Mouse (Mus musculus) limb, embryonic 15.5 days (tissue): ENCODE measurements around the gene Pgs1. TPM values are rescaled to one million over a fixed set of nuclear protein-coding genes. Genes with fewer than 3 reads are reported as not detected.

Experiments
- ATAC-seq: fragments of 200-750 bp; cut with Nextera tagmentation; 2 replicates; pipeline ENCODE4 v1.8.0; 2017; ENCODE audit warnings: low read depth, moderate TSS enrichment; ENCODE audit not compliant: insufficient number of reproducible peaks, low FRiP score, low TSS enrichment
- H3K27ac ChIP-seq: fragments of 300-500 bp; sonication (generic); 2 replicates; pipeline ENCODE4 v1.5.1; 2015; ENCODE audit warnings: moderate library complexity, mild to moderate bottlenecking, inconsistent platforms
- H3K27me3 ChIP-seq: fragments of 300-500 bp; sonication (generic); 2 replicates; pipeline ENCODE4 v1.6.1; 2015; ENCODE audit warnings: inconsistent platforms
- H3K36me3 ChIP-seq: fragments of 300-500 bp; sonication (generic); 2 replicates; pipeline ENCODE4 v1.6.1; 2015; ENCODE audit warnings: inconsistent platforms
- H3K4me1 ChIP-seq: fragments of 300-500 bp; sonication (generic); 2 replicates; pipeline ENCODE4 v1.6.1; 2015; ENCODE audit warnings: inconsistent platforms
- H3K4me2 ChIP-seq: fragments of 300-500 bp; sonication (generic); 2 replicates; pipeline ENCODE4 v1.6.1; 2015; ENCODE audit warnings: mild to moderate bottlenecking, inconsistent platforms
- H3K4me3 ChIP-seq: fragments of 300-500 bp; sonication (generic); 2 replicates; pipeline ENCODE4 v1.5.1; 2015; ENCODE audit warnings: mild to moderate bottlenecking, inconsistent platforms
- H3K9ac ChIP-seq: fragments of 300-500 bp; sonication (generic); 2 replicates; pipeline ENCODE4 v1.6.1; 2015; ENCODE audit warnings: inconsistent platforms
- H3K9me3 ChIP-seq: fragments of 300-500 bp; sonication (generic); 2 replicates; pipeline ENCODE4 v1.6.1; 2016; ENCODE audit warnings: inconsistent platforms
- WGBS: fragments of 180-500 bp; shearing (Covaris S2); methylation state at CpG from one replicate; pipeline ENCODE4 v1.1.7; 2015; 5-methylcytosine and 5-hydroxymethylcytosine counted together
- polyA plus RNA-seq: library from polyadenylated mRNA; unstranded; fragments of >200 nt; fragmentation: Nextera tagmentation; extraction: Ambion mirVana; gene quantifications from 2 replicates; pipeline ENCODE4 v1.2.1, GENCODE M21; 2015

Gene Pgs1
- polyA plus RNA-seq, 1 experiment from 2014 or later = 37.8 TPM

DNA sequence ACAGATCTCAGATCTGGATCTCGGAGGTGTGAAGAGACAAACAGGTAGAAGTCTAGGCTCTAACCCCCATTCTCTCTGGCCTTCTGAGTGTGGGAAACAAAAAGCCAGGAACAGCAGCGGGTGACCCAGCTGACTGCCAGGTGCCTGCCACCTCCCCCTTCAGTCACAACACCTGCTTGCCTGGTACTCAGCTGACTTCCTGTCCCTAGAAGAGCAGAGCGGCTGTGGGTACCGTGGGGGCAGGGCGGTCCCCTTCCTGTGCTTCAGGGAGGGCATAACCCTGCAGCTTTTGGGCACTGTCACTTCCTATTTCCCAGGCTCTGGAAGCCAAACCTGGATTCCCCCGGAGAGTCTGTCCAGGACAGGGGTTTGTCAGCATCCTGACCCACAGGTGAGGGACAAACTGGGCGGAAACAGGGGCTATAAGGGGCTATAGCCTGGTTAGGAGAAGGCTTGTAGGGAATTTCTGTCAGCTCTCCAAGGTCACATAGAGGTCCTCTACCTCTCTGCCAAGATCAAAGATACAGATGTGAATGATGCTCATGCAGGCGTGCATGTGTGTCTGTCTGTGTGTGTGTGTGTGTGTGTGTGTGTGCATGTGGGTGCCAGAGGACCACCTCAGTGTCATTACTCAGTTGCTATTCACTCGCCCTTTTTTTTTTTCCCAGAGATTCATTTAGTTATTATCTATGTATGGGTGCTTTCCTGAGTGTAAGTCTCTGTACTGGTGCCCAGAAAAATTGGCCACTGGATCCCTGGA is 33.7 kb upstream of the Pgs1 start:
- Histone ChIP-seq H3K36me3 (no peaks in the 10 kb centered on the region), H3K27me3 (no peaks in the 10 kb centered on the region), H3K4me2 (no peak overlapping the region), H3K4me3 (no peak overlapping the region), H3K9ac (no peak overlapping the region), H3K27ac (no peak overlapping the region), H3K9me3 (no peaks in the 10 kb centered on the region), H3K4me1 (peaks cover 47% of the 10 kb centered on the region)
- WGBS = 46% methylated on average over 9 of the region's 9 CpGs
- no peak for ATAC-seq

DNA sequence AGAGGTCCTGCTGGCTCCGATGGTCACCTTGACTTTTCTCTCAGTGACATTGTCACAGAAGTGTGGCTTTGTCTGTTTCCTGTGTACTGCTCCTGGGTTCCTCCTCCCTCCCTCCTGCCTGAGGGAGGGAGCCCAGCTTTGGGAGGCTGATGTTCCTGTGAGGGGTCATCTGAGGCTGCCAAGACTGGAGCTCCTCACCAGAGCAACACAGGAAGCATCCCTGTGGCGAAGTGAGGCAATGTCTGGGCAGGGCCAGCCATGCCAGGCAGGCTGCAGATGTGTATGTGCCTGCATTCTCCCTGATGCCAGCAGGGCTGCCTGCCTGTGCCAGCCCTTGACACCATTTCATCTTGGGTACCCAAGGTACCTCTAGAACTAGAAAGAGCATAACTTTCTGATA is 32.0 kb upstream of the Pgs1 start:
- Histone ChIP-seq H3K4me2 (no peak overlapping the region), H3K9me3 (no peaks in the 10 kb centered on the region), H3K36me3 (no peaks in the 10 kb centered on the region), H3K9ac (no peak overlapping the region), H3K4me3 (no peak overlapping the region), H3K27me3 (no peaks in the 10 kb centered on the region), H3K27ac (0 out of 2 replicates have a peak overlapping the region, but pooled peaks have one; percentile 34), H3K4me1 (peaks cover 50% of the 10 kb centered on the region)
- no peak for ATAC-seq
- 66% methylated on average over 2 of the region's 2 CpGs for WGBS

DNA sequence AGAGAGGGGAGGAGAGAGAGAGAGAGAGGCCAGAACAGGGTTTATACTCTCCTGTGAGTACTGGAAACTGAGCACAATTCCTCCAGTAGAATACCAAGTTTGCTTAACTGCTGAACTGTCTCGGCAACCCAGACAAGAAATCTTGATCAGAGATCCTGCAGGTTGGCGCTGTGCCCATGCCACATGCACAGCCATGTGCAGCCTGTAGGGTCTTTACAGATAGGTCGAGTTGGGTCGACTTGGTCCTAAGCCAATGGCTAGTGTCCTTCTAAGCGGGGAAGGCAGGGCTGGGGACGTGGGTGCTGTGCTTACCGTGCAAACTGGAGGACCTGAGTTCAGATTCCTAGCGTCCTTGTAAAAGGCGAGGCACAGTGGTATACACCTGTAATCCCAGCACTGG is 31.3 kb upstream of the Pgs1 start:
- Histone ChIP-seq H3K4me1 (peaks cover 49% of the 10 kb centered on the region), H3K9me3 (no peaks in the 10 kb centered on the region), H3K4me2 (no peak overlapping the region), H3K9ac (no peak overlapping the region), H3K36me3 (no peaks in the 10 kb centered on the region), H3K4me3 (no peak overlapping the region), H3K27me3 (no peaks in the 10 kb centered on the region), H3K27ac (peak overlapping the region; percentile 34; the same call in 1 of the 2 replicates)
- ATAC-seq = no peak
- WGBS = 72% methylated on average over 9 of the region's 9 CpGs

DNA sequence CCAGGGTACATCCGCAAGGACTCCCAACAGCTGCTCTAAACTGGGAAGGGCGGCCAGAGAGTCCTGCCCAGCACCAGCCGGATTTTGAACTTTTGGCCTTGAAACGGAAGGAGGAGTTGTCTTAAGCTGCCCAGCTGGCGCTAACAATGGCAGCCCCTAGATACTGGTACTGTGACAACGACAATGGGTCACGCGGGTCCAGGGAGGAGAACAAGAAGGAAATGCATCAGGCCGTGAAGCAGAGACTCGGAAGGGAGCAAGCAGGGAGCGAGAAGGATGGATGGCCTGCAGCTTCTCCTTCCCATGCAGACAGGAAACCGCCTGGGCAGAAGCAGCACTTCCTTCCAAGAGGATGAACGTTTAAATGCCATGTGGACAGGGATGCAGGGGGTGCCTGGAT is 30.5 kb upstream of the Pgs1 start:
- H3K4me3 ChIP-seq = no peak overlapping the region
- peaks cover 49% of the 10 kb centered on the region for H3K4me1 ChIP-seq
- ATAC-seq = no peak
- H3K4me2 ChIP-seq = no peak overlapping the region
- no peak overlapping the region for H3K27ac ChIP-seq
- no peaks in the 10 kb centered on the region for H3K36me3 ChIP-seq
- no peaks in the 10 kb centered on the region for H3K27me3 ChIP-seq
- H3K9me3 ChIP-seq = no peaks in the 10 kb centered on the region
- H3K9ac ChIP-seq = no peak overlapping the region
- 78% methylated on average over 13 of the region's 13 CpGs for WGBS

DNA sequence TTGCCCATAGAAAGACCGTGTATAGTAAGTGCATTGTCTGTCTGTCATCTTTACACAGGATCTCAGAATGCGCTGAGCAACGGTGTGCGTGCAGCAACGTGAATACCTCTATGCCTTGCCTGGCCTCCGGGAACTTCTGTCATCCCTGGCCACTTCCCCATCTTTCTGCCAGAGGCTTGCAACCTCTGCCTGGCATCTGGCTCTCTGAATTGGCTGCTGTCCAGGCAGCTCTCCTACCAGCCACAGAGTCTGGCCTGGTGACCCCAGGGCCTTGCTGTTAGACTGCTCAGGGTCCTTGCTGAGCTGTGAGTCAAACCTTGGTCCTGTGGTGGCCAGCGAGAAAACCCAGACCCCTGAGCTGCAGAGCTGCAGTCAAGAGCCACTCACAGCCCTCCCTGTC is 27.9 kb upstream of the Pgs1 start:
- peak overlapping the region; percentile 33; the same call in 1 of the 2 replicates for H3K27ac ChIP-seq
- H3K9me3 ChIP-seq = no peaks in the 10 kb centered on the region
- H3K9ac ChIP-seq = no peak overlapping the region
- no peak overlapping the region for H3K4me2 ChIP-seq
- 46% methylated on average over 7 of the region's 7 CpGs for WGBS
- no peak overlapping the region for H3K4me3 ChIP-seq
- H3K4me1 ChIP-seq = peaks cover 49% of the 10 kb centered on the region
- H3K36me3 ChIP-seq = no peaks in the 10 kb centered on the region
- H3K27me3 ChIP-seq = no peaks in the 10 kb centered on the region
- ATAC-seq = no peak

DNA sequence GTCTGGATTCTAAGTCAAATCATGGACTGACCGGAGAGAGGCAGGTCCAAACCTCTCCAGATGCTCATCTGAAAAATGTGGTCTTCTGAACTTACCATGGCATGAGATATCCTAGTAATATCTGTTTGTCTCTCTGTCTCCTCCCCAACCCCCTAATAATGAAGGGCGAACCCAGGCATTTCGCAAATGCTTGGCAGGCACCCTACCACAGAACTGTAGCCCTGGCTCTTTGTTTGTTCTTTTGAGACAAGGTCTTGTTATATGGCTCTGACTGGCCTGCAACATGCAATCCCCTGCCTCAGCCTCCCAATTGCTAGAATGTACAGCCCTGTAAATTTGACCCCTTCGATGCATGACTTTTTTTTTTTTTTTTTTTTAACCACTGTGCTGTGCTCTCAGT is 26.9 kb upstream of the Pgs1 start:
- peaks cover 56% of the 10 kb centered on the region for H3K4me1 ChIP-seq
- WGBS = 92% methylated on average over 4 of the region's 4 CpGs

DNA sequence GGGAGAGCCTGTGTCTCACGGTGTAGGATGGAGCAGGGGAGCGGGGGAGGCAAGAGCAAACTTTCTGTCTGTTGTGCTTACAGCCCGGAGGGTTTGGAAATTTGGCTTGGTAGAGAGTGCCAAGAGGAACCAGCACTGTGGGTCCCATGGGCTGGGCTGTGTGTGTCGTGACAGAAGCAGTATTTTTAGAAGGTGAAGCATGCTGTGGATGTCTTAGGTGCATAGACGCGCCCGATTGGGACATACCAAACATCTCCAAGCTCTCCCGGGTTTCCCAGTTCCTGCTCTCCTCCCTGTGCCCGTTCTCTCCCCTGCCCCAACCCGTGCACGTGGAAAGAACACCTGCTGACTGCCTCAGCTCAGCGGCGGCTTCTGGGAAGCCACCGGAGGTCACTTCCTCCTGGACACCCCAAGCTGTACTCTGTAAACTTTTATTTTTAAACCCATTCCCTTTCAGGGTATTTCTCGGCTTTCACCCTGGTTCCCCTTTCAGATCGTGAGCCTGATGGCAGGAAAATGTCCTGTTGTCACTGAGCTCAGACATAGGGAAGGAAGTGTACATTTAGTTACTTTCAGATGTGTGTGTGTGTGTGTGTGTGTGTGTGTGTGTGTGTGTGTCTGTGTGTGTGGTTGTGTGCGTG is 26.2 kb upstream of the Pgs1 start:
- H3K4me1 ChIP-seq = peaks cover 56% of the 10 kb centered on the region
- no peaks in the 10 kb centered on the region for H3K27me3 ChIP-seq
- 49% methylated on average over 17 of the region's 17 CpGs for WGBS
- no peaks in the 10 kb centered on the region for H3K36me3 ChIP-seq
- H3K9me3 ChIP-seq = no peaks in the 10 kb centered on the region
- H3K4me2 ChIP-seq = no peak overlapping the region
- no peak overlapping the region for H3K4me3 ChIP-seq
- no peak for ATAC-seq
- no peak overlapping the region for H3K27ac ChIP-seq
- no peak overlapping the region for H3K9ac ChIP-seq

More for the DNA sequence above, 26.9 kb upstream of the Pgs1 start:
- Histone ChIP-seq H3K9me3 (no peaks in the 10 kb centered on the region), H3K9ac (no peak overlapping the region), H3K27me3 (no peaks in the 10 kb centered on the region), H3K27ac (no peak overlapping the region), H3K4me3 (no peak overlapping the region), H3K4me2 (no peak overlapping the region), H3K36me3 (no peaks in the 10 kb centered on the region)
- no peak for ATAC-seq

DNA sequence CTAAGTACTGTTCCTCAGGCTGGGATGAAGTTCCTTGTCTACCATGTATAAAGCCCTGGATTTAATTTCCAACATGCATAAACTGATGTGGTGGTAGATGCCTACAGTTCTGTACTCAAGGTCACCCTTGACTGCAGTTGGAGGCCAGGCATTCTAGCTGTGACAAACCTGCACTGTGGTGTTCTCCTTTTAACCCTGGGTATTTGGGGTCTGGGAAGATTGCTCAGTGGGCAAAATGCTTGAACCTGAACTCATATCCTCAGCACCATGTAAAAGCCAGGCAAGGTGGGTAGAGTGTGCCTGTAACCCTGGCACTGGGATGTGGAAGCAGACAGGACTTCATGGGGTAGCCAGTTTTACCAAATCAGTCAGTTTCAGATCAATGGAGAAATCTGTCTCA is 25.5 kb upstream of the Pgs1 start:
- no peak overlapping the region for H3K4me2 ChIP-seq
- H3K9me3 ChIP-seq = no peaks in the 10 kb centered on the region
- H3K27ac ChIP-seq = no peak overlapping the region
- no peaks in the 10 kb centered on the region for H3K27me3 ChIP-seq
- H3K36me3 ChIP-seq = no peaks in the 10 kb centered on the region
- no peak overlapping the region for H3K9ac ChIP-seq
- ATAC-seq = no peak
- peaks cover 59% of the 10 kb centered on the region for H3K4me1 ChIP-seq
- no peak overlapping the region for H3K4me3 ChIP-seq

DNA sequence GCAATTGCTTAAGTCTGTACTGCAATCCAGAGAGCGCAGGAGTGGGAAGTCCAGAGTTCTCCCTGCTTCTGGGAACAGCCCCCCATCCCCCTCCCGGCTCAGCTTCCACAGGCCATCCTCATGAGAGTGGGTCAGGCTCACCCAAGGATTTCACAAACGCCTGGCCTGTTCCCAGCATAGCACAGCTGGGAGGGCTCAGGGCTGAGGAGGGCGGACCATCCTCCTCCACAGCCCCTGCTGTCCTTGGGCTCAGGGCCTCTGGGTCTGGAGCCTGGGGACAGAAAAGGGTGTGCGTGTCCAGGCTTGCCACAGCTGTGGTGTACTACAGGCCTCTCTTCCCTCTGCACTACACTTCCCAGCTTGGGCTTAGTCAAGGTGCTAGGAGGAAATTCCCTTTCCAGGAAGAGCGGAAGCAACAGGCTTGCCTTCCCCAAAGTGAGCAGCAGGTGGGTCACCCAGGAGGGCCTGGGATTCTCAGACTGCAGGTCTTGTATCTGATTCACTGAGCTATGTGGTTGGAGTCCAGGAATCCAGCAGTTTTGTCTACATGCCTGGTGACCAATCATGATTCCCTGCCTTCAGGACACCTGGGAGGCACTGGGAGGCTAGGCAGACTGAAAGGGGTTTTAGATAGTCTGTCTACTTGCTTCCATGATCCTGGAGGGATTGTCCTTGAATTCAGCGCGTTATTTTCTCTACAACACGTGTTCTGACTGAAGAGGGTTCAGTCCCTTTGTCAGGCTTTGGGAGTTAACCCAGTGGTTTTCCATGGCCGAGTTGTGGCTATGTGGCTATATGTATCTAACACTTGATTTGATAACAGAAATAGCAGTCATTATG is 23.6 kb upstream of the Pgs1 start:
- peak overlapping the region; percentile 72 for H3K4me2 ChIP-seq
- H3K4me3 ChIP-seq = no peak overlapping the region
- H3K27me3 ChIP-seq = no peaks in the 10 kb centered on the region
- peaks cover 9% of the 10 kb centered on the region; the same call in 1 of the 2 replicates for H3K36me3 ChIP-seq
- no peaks in the 10 kb centered on the region for H3K9me3 ChIP-seq
- no peak for ATAC-seq
- peaks cover 75% of the 10 kb centered on the region for H3K4me1 ChIP-seq
- WGBS = 40% methylated on average over 10 of the region's 10 CpGs
- H3K27ac ChIP-seq = peak overlapping the region; percentile 95
- no peak overlapping the region for H3K9ac ChIP-seq

DNA sequence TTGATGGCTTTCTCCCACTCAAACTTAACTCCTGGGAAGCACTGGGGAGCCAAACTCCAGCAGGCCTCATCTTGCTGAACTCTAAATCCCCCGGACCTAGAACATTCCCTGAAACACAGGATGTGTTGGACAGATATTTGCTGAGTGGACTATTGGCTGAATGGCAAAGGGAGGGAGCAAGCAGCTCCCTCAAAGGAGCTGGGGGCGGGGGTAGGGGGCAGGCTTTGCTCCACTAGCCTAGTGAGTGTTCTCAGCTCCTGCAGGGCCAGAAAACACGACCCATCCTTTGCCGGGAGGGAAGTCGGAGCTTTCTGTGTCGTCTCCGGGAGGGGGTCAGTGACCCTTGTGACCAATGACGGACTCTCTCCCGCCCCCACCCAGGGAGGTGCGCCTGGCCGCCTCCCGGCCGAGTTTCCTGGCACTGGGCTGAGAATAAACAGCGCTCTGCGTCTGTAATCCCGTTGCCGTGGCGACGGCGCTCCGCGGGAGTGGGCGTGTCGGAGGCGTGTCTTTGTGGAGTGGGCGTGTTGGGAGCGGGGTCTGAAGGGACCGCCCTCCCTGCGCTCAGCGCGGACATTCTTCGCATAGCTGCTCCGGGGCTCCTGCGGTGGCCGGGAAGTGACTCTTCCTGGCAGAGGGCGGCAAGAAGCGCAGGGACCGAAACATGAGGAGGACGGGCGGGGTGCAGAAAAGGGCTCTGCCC is 22.9 kb upstream of the Pgs1 start:
- no peaks in the 10 kb centered on the region for H3K9me3 ChIP-seq
- H3K4me1 ChIP-seq = peaks cover 81% of the 10 kb centered on the region
- peak; percentile 91 for ATAC-seq
- peak overlapping the region; percentile 72 for H3K4me2 ChIP-seq
- peak overlapping the region; percentile 38 for H3K4me3 ChIP-seq
- peaks cover 9% of the 10 kb centered on the region; the same call in 1 of the 2 replicates for H3K36me3 ChIP-seq
- no peaks in the 10 kb centered on the region for H3K27me3 ChIP-seq
- WGBS = under 1% methylated on average over 40 of the region's 40 CpGs
- peak overlapping the region; percentile 21; the same call in 1 of the 2 replicates for H3K9ac ChIP-seq
- peak overlapping the region; percentile 95 for H3K27ac ChIP-seq

DNA sequence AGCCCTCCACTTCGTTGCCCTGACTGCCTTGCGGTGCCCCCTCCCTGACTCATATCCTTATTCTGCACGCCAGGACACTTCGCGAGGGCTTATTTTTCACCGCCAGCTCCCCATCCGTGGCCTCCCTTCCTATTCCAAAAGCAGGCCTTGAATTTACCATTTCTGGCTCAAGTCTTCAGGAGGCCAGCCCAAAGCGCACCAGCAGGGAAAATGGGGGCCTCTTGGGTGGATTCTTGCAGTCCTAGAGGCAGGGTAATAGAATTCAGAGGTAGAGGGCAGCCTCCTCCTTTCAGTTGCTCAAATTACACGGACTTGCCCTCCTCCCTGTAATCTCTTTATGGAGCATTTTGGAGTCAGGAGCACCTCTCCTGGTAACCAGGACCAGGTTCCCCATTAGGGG is 22.2 kb upstream of the Pgs1 start:
- peak overlapping the region; percentile 95 for H3K27ac ChIP-seq
- H3K9me3 ChIP-seq = no peaks in the 10 kb centered on the region
- H3K4me3 ChIP-seq = peak overlapping the region; percentile 38
- H3K36me3 ChIP-seq = peaks cover 9% of the 10 kb centered on the region; the same call in 1 of the 2 replicates
- H3K9ac ChIP-seq = no peak overlapping the region; the same call in 1 of the 2 replicates
- under 1% methylated on average over 9 of the region's 9 CpGs for WGBS
- peak overlapping the region; percentile 72 for H3K4me2 ChIP-seq
- H3K27me3 ChIP-seq = no peaks in the 10 kb centered on the region
- peak; percentile 20; the same call in 1 of the 2 replicates for ATAC-seq
- peaks cover 80% of the 10 kb centered on the region for H3K4me1 ChIP-seq
